Mouse (Mus musculus): ENCODE results near the gene Nme9. TPM values are rescaled to one million over a fixed set of nuclear protein-coding genes. Genes with fewer than 3 reads are reported as not detected.

The Nme9 gene
- total RNA-seq, 2 experiments from 2014 or later = not detected

GRCm38 (mm10) chr9:99436182-99437030 lies 14.9 kb upstream of the Nme9 start:
- DNase-seq (ENCODE audit: low spot score in 2 of 2) = peak; percentile 86 to 88

GRCm38 (mm10) chr9:99437031-99437764 lies 14.1 kb upstream of the Nme9 start, which contains the start of gene Mras:
TSS of gene Mras (minus strand) at chr9:99437381.
- no peak for DNase-seq (ENCODE audit: low spot score in 2 of 2)

GRCm38 (mm10) chr9:99437781-99438565 lies 13.3 kb upstream of the Nme9 start:
- DNase-seq (ENCODE audit: low spot score in 2 of 2) = no peak

GRCm38 (mm10) chr9:99439064-99439463 lies 12.2 kb upstream of the Nme9 start:
- DNase-seq (ENCODE audit: low spot score in 2 of 2) = no peak

DNA sequence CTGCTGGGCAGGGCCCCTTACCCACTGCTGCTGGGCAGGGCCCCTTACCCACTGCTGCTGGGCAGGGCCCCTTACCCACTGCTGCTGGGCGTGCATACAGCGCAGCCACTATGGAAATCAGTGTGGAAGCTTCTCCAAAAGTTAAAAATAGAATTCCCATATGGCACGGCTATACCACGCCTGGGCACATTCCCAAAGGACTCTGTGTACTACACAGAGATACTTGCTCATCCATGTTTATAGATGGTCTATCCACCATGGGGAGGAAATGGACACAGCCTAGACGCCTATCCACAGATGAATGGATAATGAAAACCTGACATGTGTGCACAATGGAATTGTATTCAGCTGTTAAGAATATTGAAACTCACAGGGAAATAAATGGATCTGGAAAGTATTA lies 10.3 kb upstream of the Nme9 start:
- no peak for DNase-seq (ENCODE audit: low spot score in 2 of 2)

- no peak for DNase-seq (ENCODE audit: low spot score in 2 of 2)
Observed at GRCm38 (mm10) chr9:99441647-99442433, 9.4 kb upstream of the Nme9 start.

GRCm38 (mm10) chr9:99444590-99445178 lies 6.6 kb upstream of the Nme9 start:
- no peak for DNase-seq (ENCODE audit: low spot score in 2 of 2)

DNA sequence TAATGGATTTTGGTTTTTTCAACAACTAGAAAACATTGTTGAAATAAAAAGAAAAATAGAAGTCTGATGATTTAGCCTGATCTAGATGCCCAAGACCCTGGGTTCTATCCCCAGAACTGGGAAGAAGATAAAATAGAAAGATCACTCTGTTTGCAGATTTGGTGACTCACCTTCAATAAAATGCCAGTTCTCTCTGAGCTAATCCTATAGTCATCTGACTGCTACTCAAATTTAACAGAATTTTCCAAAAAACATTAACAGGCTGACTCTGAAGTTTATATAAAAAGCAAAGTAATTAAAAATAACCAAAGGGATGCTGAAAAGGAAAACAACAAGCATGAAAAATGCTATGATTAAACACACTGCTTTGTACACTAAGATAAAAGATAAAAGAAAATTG lies 5.0 kb upstream of the Nme9 start:
- DNase-seq (ENCODE audit: low spot score in 2 of 2) = no peak

- no peak for DNase-seq (ENCODE audit: low spot score in 2 of 2)
Observed at GRCm38 (mm10) chr9:99447323-99447722, 4.0 kb upstream of the Nme9 start.

DNA sequence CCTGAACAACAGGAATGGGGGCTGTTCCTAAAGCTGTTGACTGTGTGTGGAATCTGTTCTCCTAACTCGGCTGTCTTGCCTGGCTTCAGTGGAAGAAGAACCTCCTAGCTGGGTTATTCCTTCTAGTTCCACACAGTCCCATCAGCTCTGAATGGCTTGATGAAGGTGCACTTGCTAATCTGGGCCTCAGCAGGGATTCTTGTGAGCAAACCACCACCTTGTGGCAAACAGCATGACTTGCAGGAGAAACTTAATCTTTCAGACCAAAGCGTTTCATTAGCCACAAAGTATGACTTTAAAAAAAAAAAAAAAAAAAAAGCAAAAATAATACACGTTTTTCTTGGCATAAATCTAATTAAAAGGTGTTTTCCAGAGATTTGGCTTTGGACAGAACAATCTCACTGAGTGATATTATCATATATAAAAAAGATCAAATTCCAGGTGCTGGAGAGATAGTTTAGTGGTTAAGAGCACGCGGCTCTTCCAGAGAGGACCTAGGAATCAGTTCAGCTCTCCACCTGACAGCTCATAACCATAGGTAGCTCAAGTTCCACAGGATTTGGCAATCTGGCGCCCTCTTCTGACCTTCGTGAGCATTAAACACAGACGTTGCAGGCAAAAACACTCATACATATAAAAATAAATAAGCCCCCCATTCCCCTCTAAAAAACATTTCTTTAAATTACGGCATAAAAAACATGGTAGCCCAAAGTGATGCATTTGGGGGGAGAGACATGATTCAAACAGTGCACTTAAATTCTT lies 1.2 kb upstream of the Nme9 start:
- no peak for DNase-seq (ENCODE audit: low spot score in 2 of 2)

GRCm38 (mm10) chr9:99454211-99454610 lies 2.9 kb downstream of the Nme9 start:
- DNase-seq (ENCODE audit: low spot score in 2 of 2) = no peak

- DNase-seq (ENCODE audit: low spot score in 2 of 2) = peak; percentile 71 to 74
Observed at GRCm38 (mm10) chr9:99458529-99459208, 7.4 kb downstream of the Nme9 start.

- DNase-seq (ENCODE audit: low spot score in 2 of 2) = no peak
Observed at GRCm38 (mm10) chr9:99459730-99460129, 8.5 kb downstream of the Nme9 start.

DNA sequence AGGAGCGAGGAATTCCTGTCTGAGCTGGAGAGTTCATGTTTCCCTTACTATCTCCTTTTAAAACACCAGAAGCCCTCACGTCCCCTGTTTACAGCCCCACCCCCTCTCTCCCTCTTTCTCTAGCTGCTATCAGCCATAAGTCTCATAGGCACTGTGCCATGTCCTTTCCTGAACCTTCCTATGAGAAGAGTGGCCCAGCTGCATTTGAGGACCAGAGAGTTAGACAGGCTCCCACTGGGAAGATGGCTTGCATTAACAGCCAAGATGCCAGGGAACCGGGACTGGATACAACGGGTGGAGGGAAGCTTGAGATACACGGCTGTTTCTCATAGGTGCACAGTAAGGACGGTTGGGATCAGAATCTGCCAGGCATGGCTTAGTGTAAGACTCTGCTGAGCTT lies 13.6 kb downstream of the Nme9 start:
- no peak for DNase-seq (ENCODE audit: low spot score in 2 of 2)

DNA sequence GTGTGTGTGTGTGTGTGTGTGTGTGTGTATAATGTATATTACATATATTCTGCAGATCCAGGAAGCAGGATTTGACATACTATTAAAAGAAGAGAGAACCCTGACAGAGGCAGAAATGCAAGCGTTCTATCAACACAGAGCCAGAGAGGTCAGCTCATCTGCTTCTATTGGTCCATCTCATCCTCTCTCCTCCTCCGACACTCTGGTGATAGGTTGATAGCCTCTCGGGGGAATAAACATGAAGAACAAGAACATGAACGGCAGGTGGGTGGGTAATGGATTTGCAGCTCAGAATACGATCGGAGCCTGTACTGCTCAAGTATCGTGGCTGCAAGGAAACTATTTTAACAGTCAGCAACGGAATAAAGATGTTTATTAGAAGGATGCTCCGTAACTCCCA lies 17.3 kb downstream of the Nme9 start:
- DNase-seq (ENCODE audit: low spot score in 2 of 2) = no peak

GRCm38 (mm10) chr9:99469681-99470273 lies 18.5 kb downstream of the Nme9 start:
- DNase-seq (ENCODE audit: low spot score in 2 of 2) = no peak

GRCm38 (mm10) chr9:99470347-99471092 lies 19.2 kb downstream of the Nme9 start:
- DNase-seq (ENCODE audit: low spot score in 2 of 2) = no peak

DNA sequence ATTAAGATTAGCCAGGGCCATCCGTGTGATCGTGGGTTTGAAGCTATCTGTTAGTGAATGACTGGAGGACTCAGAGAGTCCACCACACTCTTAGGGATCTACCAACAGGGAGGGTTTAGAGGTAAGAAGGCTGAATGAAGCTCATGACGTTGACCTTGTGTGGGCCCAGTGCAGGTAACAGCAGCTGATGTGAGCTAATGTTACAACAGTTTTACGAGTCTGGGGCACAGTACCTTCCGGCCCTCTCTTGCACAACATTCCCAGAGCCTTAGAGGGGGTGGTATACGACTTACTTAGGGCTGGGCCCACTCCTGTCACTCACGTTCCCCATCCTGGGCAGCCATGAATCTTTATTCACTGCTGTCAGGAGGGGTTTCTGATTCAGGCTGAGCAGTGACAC lies 20.1 kb downstream of the Nme9 start:
- no peak for DNase-seq (ENCODE audit: low spot score in 2 of 2)
